Mouse (Mus musculus): ENCODE data around the gene 9630041A04Rik. TPM values are rescaled to one million over a fixed set of nuclear protein-coding genes. Genes with fewer than 3 reads are reported as not detected.

9630041A04Rik gene
- total RNA-seq (2014; fragmentation: Nextera tagmentation) (not detected in 2 replicates), total RNA-seq (2017) (not detected in 2 replicates), polyA plus RNA-seq (2012) (not detected in 2 replicates)

- no peak for ATAC-seq (ENCODE audit: extremely low read depth, insufficient number of reproducible peaks, low FRiP score, poor library complexity, severe bottlenecking)
- Histone ChIP-seq H3K27me3 (ENCODE audit: insufficient read depth, low read length) (no peaks in the 10 kb centered on the region), H3K4me3 (ENCODE audit: low read depth, low read length) (no peak within 1 kb of the TSS), H3K4me1 (ENCODE audit: insufficient read depth, low read depth, low read length) (no peaks in the 10 kb centered on the region), H3K36me3 (replicated peaks) (no peaks in the 10 kb centered on the region), H3K9me3 (replicated peaks) (peaks cover 52% of the 10 kb centered on the region)
- no peak for DNase-seq (ENCODE audit: low spot score)
- TF ChIP-seq POLR2AphosphoS5 (IDR thresholded peaks at IDR 0.05; ENCODE audit: insufficient replicate concordance, low read depth, low read length) (no peak), TAL1 (conservative IDR thresholded peaks at IDR 0.05; ENCODE audit: low read depth, low read length) (no peak), GATA1 (IDR thresholded peaks at IDR 0.05; ENCODE audit: borderline replicate concordance, low read length) (no peak), CTCF (IDR thresholded peaks at IDR 0.05; ENCODE audit: low read depth, low read length) (no peak), GATA2 (IDR thresholded peaks at IDR 0.05; ENCODE audit: borderline replicate concordance, low read depth, low read length) (no peak)
Measured at GRCm38 (mm10) chr9:101861596-101862471, at the start of gene 9630041A04Rik. Gene 9630041A04Rik, plus strand, starts transcription at chr9:101861841.

- DNase-seq (ENCODE audit: low spot score) (no peak), ATAC-seq (ENCODE audit: extremely low read depth, insufficient number of reproducible peaks, low FRiP score, poor library complexity, severe bottlenecking) (no peak)
- H3K9me3 ChIP-seq (replicated peaks) = peaks cover 58% of the 10 kb centered on the region
- TF ChIP-seq POLR2AphosphoS5 (IDR thresholded peaks at IDR 0.05; ENCODE audit: insufficient replicate concordance, low read depth, low read length) = no peak
- TF ChIP-seq GATA2 (IDR thresholded peaks at IDR 0.05; ENCODE audit: borderline replicate concordance, low read depth, low read length) = no peak
- TF ChIP-seq CTCF (IDR thresholded peaks at IDR 0.05; ENCODE audit: low read depth, low read length) = no peak
- no peak for TF ChIP-seq GATA1 (IDR thresholded peaks at IDR 0.05; ENCODE audit: borderline replicate concordance, low read length)
- H3K27me3 ChIP-seq (ENCODE audit: insufficient read depth, low read length) = no peaks in the 10 kb centered on the region
- H3K4me3 ChIP-seq (ENCODE audit: low read depth, low read length) = no peak overlapping the region
- no peaks in the 10 kb centered on the region for H3K4me1 ChIP-seq (ENCODE audit: insufficient read depth, low read depth, low read length)
- H3K36me3 ChIP-seq (replicated peaks) = no peaks in the 10 kb centered on the region
Measured at GRCm38 (mm10) chr9:101823896-101824295, 37.7 kb upstream of the 9630041A04Rik start.

- Histone ChIP-seq H3K27me3 (ENCODE audit: insufficient read depth, low read length) (no peaks in the 10 kb centered on the region), H3K4me1 (ENCODE audit: insufficient read depth, low read depth, low read length) (no peaks in the 10 kb centered on the region), H3K9me3 (replicated peaks) (peaks cover 54% of the 10 kb centered on the region), H3K36me3 (replicated peaks) (no peaks in the 10 kb centered on the region), H3K4me3 (ENCODE audit: low read depth, low read length) (no peak overlapping the region)
- DNase-seq (ENCODE audit: low spot score) (no peak), ATAC-seq (ENCODE audit: extremely low read depth, insufficient number of reproducible peaks, low FRiP score, poor library complexity, severe bottlenecking) (no peak)
- TF ChIP-seq POLR2AphosphoS5 (IDR thresholded peaks at IDR 0.05; ENCODE audit: insufficient replicate concordance, low read depth, low read length) = no peak
- no peak for TF ChIP-seq TAL1 (conservative IDR thresholded peaks at IDR 0.05; ENCODE audit: low read depth, low read length)
- no peak for TF ChIP-seq GATA1 (IDR thresholded peaks at IDR 0.05; ENCODE audit: borderline replicate concordance, low read length)
- no peak for TF ChIP-seq GATA2 (IDR thresholded peaks at IDR 0.05; ENCODE audit: borderline replicate concordance, low read depth, low read length)
- TF ChIP-seq CTCF (IDR thresholded peaks at IDR 0.05; ENCODE audit: low read depth, low read length) = no peak
Measured at GRCm38 (mm10) chr9:101825626-101826025, 36.0 kb upstream of the 9630041A04Rik start.

- TF ChIP-seq CTCF (IDR thresholded peaks at IDR 0.05; ENCODE audit: low read depth, low read length) (no peak), TAL1 (conservative IDR thresholded peaks at IDR 0.05; ENCODE audit: low read depth, low read length) (no peak), GATA1 (IDR thresholded peaks at IDR 0.05; ENCODE audit: borderline replicate concordance, low read length) (no peak), GATA2 (IDR thresholded peaks at IDR 0.05; ENCODE audit: borderline replicate concordance, low read depth, low read length) (no peak), POLR2AphosphoS5 (IDR thresholded peaks at IDR 0.05; ENCODE audit: insufficient replicate concordance, low read depth, low read length) (no peak)
- ATAC-seq (ENCODE audit: extremely low read depth, insufficient number of reproducible peaks, low FRiP score, poor library complexity, severe bottlenecking) (no peak), DNase-seq (ENCODE audit: low spot score) (no peak)
- no peaks in the 10 kb centered on the region for H3K27me3 ChIP-seq (ENCODE audit: insufficient read depth, low read length)
- H3K9me3 ChIP-seq (replicated peaks) = peaks cover 28% of the 10 kb centered on the region
- no peaks in the 10 kb centered on the region for H3K4me1 ChIP-seq (ENCODE audit: insufficient read depth, low read depth, low read length)
- no peak overlapping the region for H3K4me3 ChIP-seq (ENCODE audit: low read depth, low read length)
- no peaks in the 10 kb centered on the region for H3K36me3 ChIP-seq (replicated peaks)
Measured at GRCm38 (mm10) chr9:101833619-101834018, 28.0 kb upstream of the 9630041A04Rik start.

DNA sequence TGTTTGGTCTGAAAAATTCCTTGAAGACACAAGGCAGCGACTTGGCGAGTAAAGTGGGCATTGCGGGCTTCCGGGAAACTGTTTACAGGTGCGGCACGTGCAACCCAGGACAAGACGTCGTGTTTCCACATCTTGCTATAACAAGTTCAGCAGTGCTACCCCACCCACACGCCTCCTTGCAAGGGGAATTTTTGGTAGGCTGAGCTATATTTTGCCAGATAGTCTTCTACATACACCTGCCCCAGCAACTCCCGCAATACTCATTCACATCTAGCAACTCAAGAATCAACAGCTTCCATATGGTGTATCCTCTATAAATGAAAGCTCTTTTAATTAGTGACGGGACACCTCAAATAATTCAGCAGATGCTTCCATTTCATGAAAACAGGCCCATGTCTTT, 20.5 kb upstream of the 9630041A04Rik start:
- ATAC-seq (ENCODE audit: extremely low read depth, insufficient number of reproducible peaks, low FRiP score, poor library complexity, severe bottlenecking) = no peak
- no peak for DNase-seq (ENCODE audit: low spot score)
- peaks cover 31% of the 10 kb centered on the region for H3K9me3 ChIP-seq (replicated peaks)
- H3K36me3 ChIP-seq (replicated peaks) = no peaks in the 10 kb centered on the region
- H3K4me1 ChIP-seq (ENCODE audit: insufficient read depth, low read depth, low read length) = no peaks in the 10 kb centered on the region
- no peaks in the 10 kb centered on the region for H3K27me3 ChIP-seq (ENCODE audit: insufficient read depth, low read length)
- H3K4me3 ChIP-seq (ENCODE audit: low read depth, low read length) = no peak overlapping the region
- TF ChIP-seq GATA2 (IDR thresholded peaks at IDR 0.05; ENCODE audit: borderline replicate concordance, low read depth, low read length) = no peak
- TF ChIP-seq CTCF (IDR thresholded peaks at IDR 0.05; ENCODE audit: low read depth, low read length) = no peak
- TF ChIP-seq TAL1 (conservative IDR thresholded peaks at IDR 0.05; ENCODE audit: low read depth, low read length) = no peak
- TF ChIP-seq GATA1 (IDR thresholded peaks at IDR 0.05; ENCODE audit: borderline replicate concordance, low read length) = no peak
- no peak for TF ChIP-seq POLR2AphosphoS5 (IDR thresholded peaks at IDR 0.05; ENCODE audit: insufficient replicate concordance, low read depth, low read length)

GRCm38 (mm10) chr9:101843893-101844292, 17.7 kb upstream of the 9630041A04Rik start:
- Histone ChIP-seq H3K36me3 (replicated peaks) (no peaks in the 10 kb centered on the region), H3K4me1 (ENCODE audit: insufficient read depth, low read depth, low read length) (no peaks in the 10 kb centered on the region), H3K4me3 (ENCODE audit: low read depth, low read length) (no peak overlapping the region), H3K9me3 (replicated peaks) (peaks cover 35% of the 10 kb centered on the region), H3K27me3 (ENCODE audit: insufficient read depth, low read length) (no peaks in the 10 kb centered on the region)
- TF ChIP-seq CTCF (IDR thresholded peaks at IDR 0.05; ENCODE audit: low read depth, low read length) (no peak), GATA1 (IDR thresholded peaks at IDR 0.05; ENCODE audit: borderline replicate concordance, low read length) (no peak), TAL1 (conservative IDR thresholded peaks at IDR 0.05; ENCODE audit: low read depth, low read length) (no peak), POLR2AphosphoS5 (IDR thresholded peaks at IDR 0.05; ENCODE audit: insufficient replicate concordance, low read depth, low read length) (no peak), GATA2 (IDR thresholded peaks at IDR 0.05; ENCODE audit: borderline replicate concordance, low read depth, low read length) (no peak)
- no peak for DNase-seq (ENCODE audit: low spot score)
- no peak for ATAC-seq (ENCODE audit: extremely low read depth, insufficient number of reproducible peaks, low FRiP score, poor library complexity, severe bottlenecking)
